Mouse (Mus musculus) cerebral cortex, adult 2 months (tissue): Measurements from ENCODE around the gene Bmyc.

Experiments used
- WGBS: fragments of 180-500 bp; shearing (Covaris S2); methylation state at CpG from one replicate; pipeline ENCODE4 v1.1.7; 2018; 5-methylcytosine and 5-hydroxymethylcytosine counted together

Gene Bmyc

DNA sequence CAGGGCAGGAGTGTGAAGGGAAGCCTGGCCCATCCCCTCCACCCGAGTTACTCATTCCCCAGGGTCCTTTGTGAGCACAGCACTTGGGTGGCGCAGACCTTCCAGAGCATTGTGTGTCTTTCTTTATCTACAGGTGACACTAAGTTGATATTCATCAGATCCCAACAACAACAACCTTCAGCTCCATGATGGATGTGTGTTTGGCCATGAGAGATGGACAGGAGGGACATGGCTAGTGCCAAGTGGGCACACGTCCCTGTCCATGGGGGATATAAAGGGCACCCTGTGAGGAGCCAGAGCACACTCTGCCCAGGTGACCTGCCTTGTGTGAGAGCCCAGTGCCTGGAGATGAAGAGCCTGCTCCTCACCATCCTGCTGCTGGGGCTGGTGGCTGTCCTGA lies 30.2 kb downstream of the Bmyc start, which contains the start of gene Obp2b:
TSS of gene Obp2b (plus strand) at position 301 of the 400 bp plus-strand sequence.
- 86% methylated on average over 3 of the region's 3 CpGs for WGBS

DNA sequence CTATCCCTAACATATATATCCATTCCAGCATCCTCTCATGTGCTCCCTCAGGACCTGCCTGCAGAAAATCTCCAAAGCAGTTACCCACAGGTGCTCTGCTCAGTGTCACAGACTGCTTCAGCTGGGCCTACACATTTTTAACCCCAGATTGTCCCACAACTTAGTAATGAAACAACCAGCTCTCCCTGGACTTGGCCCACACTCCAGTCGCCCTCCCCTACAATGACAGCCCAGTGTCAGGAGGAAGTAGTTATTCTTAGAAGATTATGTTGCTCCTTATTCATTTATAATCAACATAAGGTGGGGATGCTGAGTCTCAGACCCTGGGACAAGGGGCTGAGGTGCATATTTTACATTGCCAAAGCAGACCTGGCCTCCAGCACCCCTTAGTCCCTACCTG lies 35.1 kb downstream of the Bmyc start:
- 69% methylated on average over 1 of the region's 1 CpGs for WGBS

DNA sequence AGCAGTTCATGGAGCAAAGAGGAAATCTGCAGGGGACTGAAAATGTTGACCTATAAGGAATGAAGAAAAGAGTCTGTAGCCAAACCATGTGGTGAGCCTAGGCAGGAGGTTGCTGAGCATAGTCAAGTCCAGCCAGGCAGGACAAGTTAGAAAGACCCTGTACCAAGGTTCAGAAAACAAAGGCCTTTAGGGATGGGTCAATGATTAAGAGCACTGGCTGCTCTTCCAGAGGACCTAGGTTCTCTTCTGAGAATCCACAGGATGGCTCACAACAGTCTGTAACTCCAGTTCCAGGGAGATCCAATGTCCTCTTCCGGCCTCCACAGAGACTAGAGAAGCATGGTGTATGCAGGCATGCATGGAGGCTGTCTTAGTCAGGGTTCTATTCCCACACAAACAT lies 47.7 kb downstream of the Bmyc start:
- WGBS, result 100% methylated on average over 1 of the region's 1 CpGs
